Mouse (Mus musculus) heart, postnatal 36 days (tissue): ENCODE data around the gene Myh11. TPM values are rescaled to one million over a fixed set of nuclear protein-coding genes. Genes with fewer than 3 reads are reported as not detected.

Experiments
- DNase-seq, 2 experiments: peaks; one replicate each; pipeline ENCODE4 v3.0.0; 2021 to 2022
- intact Hi-C: fragments of 180-260 bp; cut with DNase I; formaldehyde crosslinking; loops from one replicate; pipeline ENCODE4 v1.15.1; 2025
- total RNA-seq, 2 experiments: library from RNA; stranded (reverse); gene quantifications; 2 replicates each; pipeline ENCODE4 v1.2.3; 2021

Gene Myh11
- total RNA-seq, 2 experiments from 2014 or later: 25.4 to 28.1 TPM

- DNase-seq: peak; percentile 11 to 18
- intact Hi-C loops: no loop called here
Measured at GRCm38 (mm10) chr16:14292205-14293199, 1.3 kb upstream of the Myh11 start.

- intact Hi-C loops: no loop called here
- DNase-seq: no peak
Measured at GRCm38 (mm10) chr16:14272374-14272965, 18.7 kb downstream of the Myh11 start.

- intact Hi-C loops: no loop called here
- DNase-seq: no peak
Measured at GRCm38 (mm10) chr16:14265203-14265920, 25.8 kb downstream of the Myh11 start.

GRCm38 (mm10) chr16:14264504-14264903, 26.7 kb downstream of the Myh11 start:
- intact Hi-C loops: no loop called here

GRCm38 (mm10) chr16:14263241-14263640, 27.9 kb downstream of the Myh11 start:
- no peak for DNase-seq
- intact Hi-C loops: no loop called here

More at GRCm38 (mm10) chr16:14264504-14264903, 26.7 kb downstream of the Myh11 start:
- DNase-seq: no peak

GRCm38 (mm10) chr16:14262410-14262809, 28.8 kb downstream of the Myh11 start:
- DNase-seq: no peak
- intact Hi-C loops: no loop called here

GRCm38 (mm10) chr16:14258856-14259255, 32.3 kb downstream of the Myh11 start:
- intact Hi-C loops: loop anchor here (5.0 kb wide), 1 partner anchor 123 kb away; no protein-coding TSS in a partner anchor
- peak in 1 of 2 experiments; percentile 23 for DNase-seq

GRCm38 (mm10) chr16:14253586-14253985, 37.6 kb downstream of the Myh11 start:
- intact Hi-C loops: no loop called here
- DNase-seq: peak; percentile 15 to 23

- intact Hi-C loops: no loop called here
- DNase-seq: no peak
Measured at GRCm38 (mm10) chr16:14252877-14253276, 38.3 kb downstream of the Myh11 start.

- no peak for DNase-seq
- intact Hi-C loops: no loop called here
Measured at GRCm38 (mm10) chr16:14249913-14250312, 41.3 kb downstream of the Myh11 start.

GRCm38 (mm10) chr16:14242553-14242952, 48.6 kb downstream of the Myh11 start:
- intact Hi-C loops: no loop called here
- DNase-seq: no peak

- intact Hi-C loops: no loop called here
- no peak for DNase-seq
Measured at GRCm38 (mm10) chr16:14242059-14242458, 49.1 kb downstream of the Myh11 start.

GRCm38 (mm10) chr16:14237100-14237723, 54.0 kb downstream of the Myh11 start:
- DNase-seq: peak; percentile 70 to 81
- intact Hi-C loops: loop anchor here (1.0 to 5.0 kb wide), 4 partner anchors 54 to 256 kb away; partner anchors contain the start of gene Myh11

- intact Hi-C loops: no loop called here
- no peak for DNase-seq
Measured at GRCm38 (mm10) chr16:14215156-14215555, 76.0 kb downstream of the Myh11 start.

GRCm38 (mm10) chr16:14198798-14199197, 92.4 kb downstream of the Myh11 start:
- intact Hi-C loops: loop anchor here (5.0 kb wide), 1 partner anchor 51 kb away; no protein-coding TSS in a partner anchor
- no peak for DNase-seq

GRCm38 (mm10) chr16:14195427-14195826, 95.7 kb downstream of the Myh11 start:
- intact Hi-C loops: loop anchor here (2.0 to 5.0 kb wide), 3 partner anchors 37 to 293 kb away; partner anchors contain the start of genes Mpv17l and Pdxdc1
- DNase-seq: peak; percentile 37 to 76

- intact Hi-C loops: loop anchor here (2.0 kb wide), 2 partner anchors 36 to 292 kb away; partner anchors contain the start of genes Mpv17l and Pdxdc1
- peak in 1 of 2 experiments; percentile 18 for DNase-seq
Measured at GRCm38 (mm10) chr16:14194164-14194950, 96.8 kb downstream of the Myh11 start.

GRCm38 (mm10) chr16:14185516-14185915, 105.7 kb downstream of the Myh11 start:
- intact Hi-C loops: no loop called here
- DNase-seq: no peak

GRCm38 (mm10) chr16:14183856-14184255, 107.3 kb downstream of the Myh11 start:
- intact Hi-C loops: loop anchor here (1.0 kb wide), 1 partner anchor 107 kb away; the partner anchor contains the start of gene Myh11
- no peak for DNase-seq
